Mouse (Mus musculus) lung, embryonic 15.5 days (tissue): Measurements from ENCODE around the gene Slc1a1. TPM values are rescaled to one million over a fixed set of nuclear protein-coding genes. Genes with fewer than 3 reads are reported as not detected.

Source experiments
- ATAC-seq: fragments of 200-750 bp; cut with Nextera tagmentation; 2 replicates; pipeline ENCODE4 v1.8.0; 2017; ENCODE audit warnings: moderate number of reproducible peaks, borderline replicate concordance; ENCODE audit not compliant: low FRiP score, low TSS enrichment; ENCODE audit errors: extremely low read depth
- H3K27ac ChIP-seq: fragments of 300-500 bp; sonication (generic); 2 replicates; pipeline ENCODE4 v1.5.1; 2015; ENCODE audit warnings: moderate library complexity, mild to moderate bottlenecking, inconsistent platforms
- H3K27me3 ChIP-seq: fragments of 300-500 bp; sonication (generic); 2 replicates; pipeline ENCODE4 v1.6.1; 2015; ENCODE audit warnings: inconsistent platforms
- H3K36me3 ChIP-seq: fragments of 300-500 bp; sonication (generic); 2 replicates; pipeline ENCODE4 v1.6.1; 2015; ENCODE audit warnings: inconsistent platforms
- H3K4me1 ChIP-seq: fragments of 300-500 bp; sonication (generic); 2 replicates; pipeline ENCODE4 v1.6.1; 2015; ENCODE audit warnings: inconsistent platforms
- H3K4me2 ChIP-seq: fragments of 300-500 bp; sonication (generic); 2 replicates; pipeline ENCODE4 v1.6.1; 2015; ENCODE audit warnings: inconsistent platforms, mild to moderate bottlenecking, moderate library complexity
- H3K4me3 ChIP-seq: fragments of 300-500 bp; sonication (generic); 2 replicates; pipeline ENCODE4 v1.5.1; 2015; ENCODE audit warnings: mild to moderate bottlenecking, inconsistent platforms
- H3K9ac ChIP-seq: fragments of 300-500 bp; sonication (generic); 2 replicates; pipeline ENCODE4 v1.6.1; 2015; ENCODE audit warnings: inconsistent platforms
- H3K9me3 ChIP-seq: fragments of 300-500 bp; sonication (generic); 2 replicates; pipeline ENCODE4 v1.6.1; 2016; ENCODE audit warnings: inconsistent platforms
- WGBS: fragments of 180-500 bp; shearing (Covaris S2); methylation state at CpG from one replicate; pipeline ENCODE4 v1.1.7; 2015; 5-methylcytosine and 5-hydroxymethylcytosine counted together
- polyA plus RNA-seq: library from polyadenylated mRNA; unstranded; fragments of >200 nt; fragmentation: Nextera tagmentation; extraction: Ambion mirVana; gene quantifications from 2 replicates; pipeline ENCODE4 v1.2.1, GENCODE M21; 2015

The Slc1a1 gene
- polyA plus RNA-seq, 1 experiment from 2014 or later: 5.1 TPM

DNA sequence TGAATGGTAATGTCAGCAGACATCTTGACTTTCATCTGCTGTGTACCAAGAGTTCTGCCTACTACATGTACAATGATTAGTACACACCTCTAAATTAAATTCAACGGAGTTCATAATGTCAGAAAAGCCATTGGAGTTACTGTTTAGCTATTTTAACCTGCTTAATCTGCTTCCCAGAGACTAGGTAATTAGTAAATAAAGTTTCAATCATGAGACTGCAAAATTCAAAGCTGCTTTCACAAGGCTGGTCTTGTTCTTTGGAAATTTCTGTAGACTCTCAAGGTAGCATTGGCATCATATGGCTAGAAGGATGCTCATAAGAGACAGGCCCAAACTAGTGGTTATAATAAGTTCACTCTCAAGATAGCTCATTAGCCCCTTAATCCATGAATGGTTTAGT lies 20.0 kb downstream of the Slc1a1 start:
- Histone ChIP-seq H3K4me3 (no peak overlapping the region), H3K9ac (no peak overlapping the region), H3K27me3 (no peaks in the 10 kb centered on the region), H3K27ac (no peak overlapping the region), H3K4me1 (no peaks in the 10 kb centered on the region), H3K4me2 (no peak overlapping the region), H3K9me3 (no peaks in the 10 kb centered on the region), H3K36me3 (no peaks in the 10 kb centered on the region)
- no peak for ATAC-seq
- 71% methylated on average over 1 of the region's 1 CpGs for WGBS

- no peak overlapping the region for H3K4me3 ChIP-seq
- 78% methylated on average over 2 of the region's 2 CpGs for WGBS
- H3K9ac ChIP-seq: no peak overlapping the region
- H3K9me3 ChIP-seq: no peaks in the 10 kb centered on the region
- no peak overlapping the region for H3K4me2 ChIP-seq
- H3K27me3 ChIP-seq: no peaks in the 10 kb centered on the region
- no peaks in the 10 kb centered on the region for H3K4me1 ChIP-seq
- ATAC-seq: no peak
- no peak overlapping the region for H3K27ac ChIP-seq
- H3K36me3 ChIP-seq: no peaks in the 10 kb centered on the region
These were observed 25.4 kb downstream of the Slc1a1 start for GRCm38 (mm10) chr19:28860246-28860645.

DNA sequence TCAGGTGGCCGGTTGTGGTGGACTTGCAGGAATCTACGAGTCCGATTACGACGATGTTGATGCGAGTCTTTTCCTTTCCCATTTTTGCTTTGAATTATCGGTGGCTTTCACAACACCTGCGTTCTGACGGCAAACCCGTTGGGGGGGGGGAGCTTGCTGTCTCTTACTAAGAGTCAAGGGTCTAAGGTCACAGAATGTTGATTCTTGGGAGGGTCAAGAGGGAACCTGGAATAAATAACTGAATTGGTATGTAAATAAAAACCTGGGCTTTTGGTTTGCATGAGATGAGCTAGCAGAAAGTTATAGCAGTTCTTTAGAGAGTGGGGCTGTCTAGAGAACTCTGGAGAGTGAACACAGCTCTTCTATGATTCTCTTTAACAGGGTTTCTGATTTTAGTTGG lies 28.8 kb downstream of the Slc1a1 start:
- Histone ChIP-seq H3K27ac (no peak overlapping the region), H3K9ac (no peak overlapping the region), H3K9me3 (no peaks in the 10 kb centered on the region), H3K4me2 (no peak overlapping the region), H3K27me3 (no peaks in the 10 kb centered on the region), H3K36me3 (no peaks in the 10 kb centered on the region), H3K4me1 (no peaks in the 10 kb centered on the region), H3K4me3 (no peak overlapping the region)
- WGBS: 65% methylated on average over 10 of the region's 10 CpGs
- no peak for ATAC-seq

GRCm38 (mm10) chr19:28864981-28865380 lies 30.1 kb downstream of the Slc1a1 start:
- Histone ChIP-seq H3K9me3 (no peaks in the 10 kb centered on the region), H3K27me3 (no peaks in the 10 kb centered on the region), H3K4me2 (no peak overlapping the region), H3K9ac (no peak overlapping the region), H3K4me1 (no peaks in the 10 kb centered on the region), H3K36me3 (no peaks in the 10 kb centered on the region), H3K27ac (no peak overlapping the region), H3K4me3 (no peak overlapping the region)
- no peak for ATAC-seq
- 57% methylated on average over 6 of the region's 6 CpGs for WGBS

- Histone ChIP-seq H3K27ac (no peak overlapping the region), H3K9me3 (no peaks in the 10 kb centered on the region), H3K4me1 (no peaks in the 10 kb centered on the region), H3K27me3 (no peaks in the 10 kb centered on the region), H3K9ac (no peak overlapping the region), H3K4me2 (no peak overlapping the region), H3K36me3 (no peaks in the 10 kb centered on the region), H3K4me3 (no peak overlapping the region)
- ATAC-seq: no peak
- 85% methylated on average over 1 of the region's 1 CpGs for WGBS
These were observed 30.7 kb downstream of the Slc1a1 start for GRCm38 (mm10) chr19:28865501-28865900.

DNA sequence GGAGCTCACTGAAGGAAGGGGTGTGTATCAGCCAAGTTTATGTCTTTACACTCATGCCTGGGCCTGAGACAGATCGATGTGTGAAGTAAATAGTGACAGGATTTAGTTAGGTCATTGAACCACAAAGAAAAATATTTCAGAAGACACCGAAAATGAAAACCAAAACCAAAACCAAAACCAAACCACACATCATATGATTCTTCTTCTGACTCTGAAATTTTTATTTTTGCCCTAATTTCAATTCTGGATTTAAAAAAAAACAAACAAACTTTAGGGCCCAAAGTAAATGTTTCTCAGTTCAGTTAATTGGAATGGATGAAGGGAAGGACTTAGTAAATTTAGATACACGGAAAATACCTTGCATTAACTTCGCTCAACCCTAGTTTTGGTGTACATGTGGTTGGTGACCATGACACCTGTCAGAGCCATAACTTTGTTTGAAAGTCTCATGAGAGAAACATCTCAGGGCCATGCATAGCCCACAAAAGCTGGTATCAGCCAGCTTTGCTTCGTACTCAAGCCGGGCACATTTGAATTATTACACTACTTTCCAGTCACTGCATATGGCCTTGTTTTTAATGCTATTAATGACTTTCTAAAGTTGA lies 34.5 kb downstream of the Slc1a1 start:
- Histone ChIP-seq H3K27me3 (no peaks in the 10 kb centered on the region), H3K27ac (no peak overlapping the region), H3K9ac (no peak overlapping the region), H3K9me3 (no peaks in the 10 kb centered on the region), H3K36me3 (no peaks in the 10 kb centered on the region), H3K4me3 (no peak overlapping the region), H3K4me2 (no peak overlapping the region), H3K4me1 (no peaks in the 10 kb centered on the region)
- 85% methylated on average over 6 of the region's 6 CpGs for WGBS
- ATAC-seq: no peak

GRCm38 (mm10) chr19:28870351-28870750 lies 35.5 kb downstream of the Slc1a1 start:
- Histone ChIP-seq H3K4me1 (no peaks in the 10 kb centered on the region), H3K9me3 (no peaks in the 10 kb centered on the region), H3K36me3 (no peaks in the 10 kb centered on the region), H3K9ac (no peak overlapping the region), H3K4me3 (no peak overlapping the region), H3K27me3 (no peaks in the 10 kb centered on the region), H3K4me2 (no peak overlapping the region), H3K27ac (no peak overlapping the region)
- ATAC-seq: no peak
- 44% methylated on average over 2 of the region's 2 CpGs for WGBS

DNA sequence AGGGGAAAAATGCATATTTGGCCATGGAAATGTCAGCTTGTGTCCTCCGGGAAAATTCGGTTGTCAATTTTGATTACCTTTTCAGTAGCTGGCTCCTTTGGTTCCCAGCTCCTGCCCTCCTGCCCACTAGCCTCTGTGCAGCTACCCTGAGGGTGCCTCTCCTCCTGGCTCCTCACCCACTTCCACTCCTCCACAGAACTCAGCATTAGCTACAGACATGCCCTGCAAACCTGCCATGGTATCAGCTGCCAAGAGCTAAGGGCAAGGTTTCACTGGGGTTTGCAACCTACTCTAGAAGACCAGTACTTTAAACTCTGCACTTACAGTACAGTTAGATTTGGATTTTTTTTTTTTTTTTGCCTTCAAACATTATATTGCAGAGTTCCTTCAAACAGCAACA lies 44.6 kb downstream of the Slc1a1 start:
- Histone ChIP-seq H3K4me2 (no peak overlapping the region), H3K27me3 (no peaks in the 10 kb centered on the region), H3K27ac (no peak overlapping the region), H3K9ac (no peak overlapping the region), H3K36me3 (no peaks in the 10 kb centered on the region), H3K9me3 (no peaks in the 10 kb centered on the region), H3K4me3 (no peak overlapping the region), H3K4me1 (0 out of 2 replicates have a peak, but pooled peaks cover 4% of the 10 kb centered on the region)
- ATAC-seq: no peak
- WGBS: 82% methylated on average over 2 of the region's 2 CpGs

DNA sequence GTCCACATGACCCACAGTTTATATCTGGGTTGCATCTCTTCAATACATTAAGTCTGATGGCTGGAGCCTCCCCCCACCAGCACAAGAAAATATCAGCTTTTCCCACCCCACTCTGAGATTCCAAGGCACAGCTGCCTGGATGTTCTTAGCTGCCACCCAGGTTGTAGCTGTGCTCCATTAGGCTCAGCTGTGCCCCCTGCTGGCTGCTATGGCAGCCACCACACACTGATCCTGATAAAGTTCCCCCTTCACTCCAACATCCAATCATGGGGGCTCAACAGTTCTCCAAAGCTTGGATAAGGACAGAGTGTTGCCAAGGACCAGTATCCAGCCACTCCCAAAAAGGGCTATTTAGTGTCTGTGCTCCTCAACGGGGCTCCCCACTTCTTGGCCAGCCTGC lies 48.3 kb downstream of the Slc1a1 start:
- Histone ChIP-seq H3K9ac (no peak overlapping the region), H3K9me3 (no peaks in the 10 kb centered on the region), H3K36me3 (no peaks in the 10 kb centered on the region), H3K27me3 (no peaks in the 10 kb centered on the region), H3K4me3 (no peak overlapping the region), H3K4me1 (peaks cover 6% of the 10 kb centered on the region; the same call in 1 of the 2 replicates), H3K4me2 (no peak overlapping the region), H3K27ac (no peak overlapping the region)
- ATAC-seq: no peak
- 47% methylated on average over 1 of the region's 1 CpGs for WGBS

DNA sequence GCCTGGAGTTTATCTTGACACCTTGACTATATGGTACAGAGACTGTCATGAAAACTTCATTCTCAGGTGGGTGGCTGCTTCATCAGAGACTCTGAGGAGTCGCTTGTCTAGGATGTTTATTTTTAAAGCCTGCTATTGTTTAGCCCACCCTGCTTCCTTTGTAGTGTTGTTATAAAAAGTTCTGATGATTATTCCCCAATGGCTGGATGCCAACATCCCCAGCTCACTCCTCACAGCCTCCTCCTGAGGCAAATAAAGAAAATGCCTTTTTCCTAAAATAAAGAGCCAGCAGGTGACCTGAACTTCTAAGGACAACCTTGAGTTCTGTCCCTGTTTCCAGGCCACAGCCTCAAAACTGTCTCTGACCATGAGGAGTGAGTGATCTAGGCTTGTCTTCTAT lies 53.6 kb downstream of the Slc1a1 start:
- Histone ChIP-seq H3K9ac (no peak overlapping the region), H3K9me3 (no peaks in the 10 kb centered on the region), H3K27me3 (no peaks in the 10 kb centered on the region), H3K4me1 (peaks cover 12% of the 10 kb centered on the region), H3K36me3 (no peaks in the 10 kb centered on the region), H3K4me2 (no peak overlapping the region), H3K4me3 (no peak overlapping the region), H3K27ac (no peak overlapping the region)
- ATAC-seq: no peak
- 17% methylated on average over 1 of the region's 1 CpGs for WGBS

DNA sequence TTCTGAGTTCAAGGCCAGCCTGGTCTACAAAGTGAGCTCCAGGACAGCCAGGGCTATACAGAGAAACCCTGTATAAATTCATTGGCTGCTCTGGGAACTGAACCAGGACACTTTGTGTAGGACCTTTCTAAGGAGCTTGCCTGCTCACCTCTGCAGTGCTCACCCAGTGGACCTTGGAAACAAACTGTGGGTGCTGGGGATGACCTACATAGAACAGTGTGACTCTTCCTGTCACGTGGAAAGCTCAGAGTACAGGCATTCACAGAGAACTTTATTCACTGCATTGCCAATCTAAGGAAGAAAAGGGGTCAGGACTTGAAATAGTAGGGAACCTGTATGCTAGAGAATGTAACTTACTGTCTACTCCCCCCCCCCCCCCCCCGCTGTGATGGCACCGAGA lies 54.4 kb downstream of the Slc1a1 start:
- H3K4me3 ChIP-seq: no peak overlapping the region
- H3K9ac ChIP-seq: no peak overlapping the region
- peaks cover 9% of the 10 kb centered on the region for H3K4me1 ChIP-seq
- no peak overlapping the region for H3K4me2 ChIP-seq
- no peak for ATAC-seq
- no peaks in the 10 kb centered on the region for H3K27me3 ChIP-seq
- whole genome bisulfite sequencing: 63% methylated on average over 3 of the region's 3 CpGs
- no peaks in the 10 kb centered on the region for H3K36me3 ChIP-seq
- no peaks in the 10 kb centered on the region for H3K9me3 ChIP-seq
- no peak overlapping the region for H3K27ac ChIP-seq

DNA sequence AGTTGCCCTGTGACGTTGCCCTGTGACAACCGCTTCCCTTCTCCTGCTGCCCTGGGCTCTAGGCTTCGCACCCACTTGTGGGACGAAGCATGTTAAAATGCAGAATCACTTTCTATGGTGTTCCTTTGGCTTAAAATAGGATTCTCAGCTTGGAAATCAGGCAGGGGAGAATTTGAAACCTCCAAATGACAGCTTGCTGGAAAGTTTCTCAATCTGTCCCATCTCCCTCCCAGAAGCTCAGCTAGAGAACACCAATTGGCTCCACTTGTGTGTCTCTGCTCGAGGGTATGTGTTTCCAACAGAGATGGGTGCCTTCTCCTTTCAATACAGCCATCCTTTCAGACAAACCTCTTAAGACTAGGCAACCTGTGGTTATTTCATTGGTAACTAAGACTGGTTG lies 56.4 kb downstream of the Slc1a1 start:
- Histone ChIP-seq H3K9ac (no peak overlapping the region), H3K36me3 (no peaks in the 10 kb centered on the region), H3K27me3 (no peaks in the 10 kb centered on the region), H3K4me2 (no peak overlapping the region), H3K9me3 (no peaks in the 10 kb centered on the region), H3K27ac (no peak overlapping the region), H3K4me1 (peaks cover 9% of the 10 kb centered on the region), H3K4me3 (no peak overlapping the region)
- 69% methylated on average over 5 of the region's 5 CpGs for WGBS
- ATAC-seq: no peak

- no peak for ATAC-seq
- Histone ChIP-seq H3K27me3 (no peaks in the 10 kb centered on the region), H3K4me2 (no peak overlapping the region), H3K4me1 (peaks cover 9% of the 10 kb centered on the region), H3K27ac (no peak overlapping the region), H3K9ac (no peak overlapping the region), H3K36me3 (no peaks in the 10 kb centered on the region), H3K4me3 (no peak overlapping the region), H3K9me3 (no peaks in the 10 kb centered on the region)
- 94% methylated on average over 1 of the region's 1 CpGs for WGBS
These were observed 57.0 kb downstream of the Slc1a1 start for GRCm38 (mm10) chr19:28891864-28892263.
